Mouse (Mus musculus): ENCODE measurements around the gene Pfkfb2. TPM values are rescaled to one million over a fixed set of nuclear protein-coding genes. Genes with fewer than 3 reads are reported as not detected.

The Pfkfb2 gene
- total RNA-seq, 2 experiments from 2014 or later: 6.9 to 17.1 TPM

DNA sequence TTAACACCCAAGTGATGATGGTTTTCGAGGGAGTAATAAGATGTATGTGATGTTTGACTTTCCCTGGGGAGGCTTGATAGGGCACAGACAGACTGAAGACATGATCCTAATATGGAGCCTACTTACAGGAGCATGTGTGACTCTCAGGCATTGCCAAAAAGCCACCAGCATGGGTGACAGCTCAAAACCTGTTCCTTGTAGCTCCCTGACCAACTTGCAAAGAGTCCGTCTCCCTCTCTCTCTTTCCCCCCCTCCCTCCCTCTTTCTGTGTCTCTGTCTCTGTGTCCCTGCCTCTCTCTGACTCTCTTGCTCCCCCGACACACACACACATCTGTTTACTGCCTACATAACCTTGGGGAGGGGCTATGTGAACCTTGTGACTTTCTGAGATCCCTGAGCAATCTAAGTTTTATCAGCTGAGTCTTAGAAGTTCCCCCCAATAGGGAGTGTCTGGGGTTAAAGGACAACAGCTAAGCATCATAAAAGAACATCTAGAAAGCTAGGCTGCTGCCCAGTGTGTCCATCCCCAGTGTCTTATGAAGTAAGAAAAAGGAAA, 9.6 kb upstream of the Pfkfb2 start:
- ATAC-seq (replicated peaks; ENCODE audit: poor library complexity): no peak

DNA sequence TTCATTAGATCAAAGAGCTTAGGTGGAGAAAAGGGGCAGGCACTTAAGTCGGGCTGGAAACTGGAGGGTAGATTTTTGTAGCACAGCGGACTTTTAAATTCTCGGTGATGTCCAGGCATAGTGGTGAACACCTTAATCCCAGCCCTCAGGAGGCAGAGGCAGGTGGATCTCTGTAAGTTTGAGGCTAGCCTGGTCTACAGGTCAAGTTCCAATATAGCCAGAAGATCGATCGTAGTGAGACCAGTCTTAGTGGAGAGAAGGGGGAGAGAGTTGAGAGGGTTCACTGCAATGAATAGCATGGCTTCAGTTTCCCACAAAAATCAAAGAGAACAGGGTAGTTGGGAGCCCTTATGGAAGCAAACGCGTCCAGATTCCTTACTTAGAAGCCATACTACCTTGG, 8.9 kb upstream of the Pfkfb2 start:
- no peak for ATAC-seq (replicated peaks; ENCODE audit: poor library complexity)

DNA sequence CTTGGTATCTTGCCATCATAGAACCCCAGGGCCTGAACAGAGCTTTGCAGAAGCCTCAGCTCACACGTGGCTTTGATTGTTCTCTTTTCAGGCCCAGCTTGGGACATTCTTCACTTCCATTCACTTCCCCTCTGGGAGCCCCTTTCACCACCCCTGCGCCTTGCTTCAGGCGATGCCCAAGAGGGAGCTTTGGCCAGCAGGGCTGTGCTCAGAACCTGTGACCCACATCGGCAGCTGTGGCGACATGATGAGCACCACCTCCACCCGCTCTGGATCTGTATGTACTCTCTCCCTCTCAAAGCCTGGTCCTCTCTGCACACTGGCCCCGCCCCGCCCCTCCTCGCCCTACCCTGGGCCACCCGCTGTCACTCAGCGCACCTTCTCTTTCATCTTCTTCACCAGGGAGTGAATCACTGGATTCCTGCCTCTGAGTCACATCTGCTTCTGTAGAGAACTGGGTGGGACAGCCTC, 8.4 kb upstream of the Pfkfb2 start:
- no peak for ATAC-seq (replicated peaks; ENCODE audit: poor library complexity)

DNA sequence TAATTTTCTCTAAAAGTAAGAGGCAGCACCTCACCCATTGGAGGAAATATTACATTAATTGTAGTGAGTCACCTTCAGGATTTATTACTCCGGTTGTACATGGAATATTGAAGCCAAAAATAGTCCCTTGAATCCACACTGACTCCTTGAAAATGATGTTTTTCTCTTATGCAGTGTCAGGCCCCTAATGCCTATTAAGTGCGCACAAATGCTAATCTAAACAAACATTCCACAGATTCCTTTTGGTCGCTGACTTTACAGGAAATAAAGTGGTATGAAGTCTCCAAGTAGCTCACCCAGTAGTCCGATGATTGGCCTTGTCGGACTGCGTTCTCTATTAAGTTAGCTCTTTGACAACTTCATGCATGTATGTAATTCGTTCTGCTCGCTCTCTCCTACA, 5.8 kb upstream of the Pfkfb2 start:
- no peak for ATAC-seq (replicated peaks; ENCODE audit: poor library complexity)

DNA sequence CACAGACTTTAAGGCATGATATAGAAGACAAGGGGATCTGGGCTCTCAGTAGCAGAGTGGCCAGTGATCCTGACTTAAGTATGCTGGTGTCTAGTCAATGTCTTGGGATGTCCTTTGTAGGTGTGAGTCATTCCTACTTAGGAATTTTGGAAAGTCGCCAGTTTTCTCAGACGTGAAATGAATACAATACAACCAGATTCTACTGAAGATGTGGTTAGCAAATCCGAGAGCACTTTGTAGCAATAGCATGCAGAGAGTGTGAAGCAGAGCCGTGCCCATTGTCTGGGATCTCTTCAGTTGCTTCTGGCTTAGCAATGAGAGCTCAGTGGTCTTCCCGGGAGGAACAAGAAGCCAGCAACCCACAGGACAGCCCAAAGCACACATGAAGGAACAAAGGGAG, 5.4 kb upstream of the Pfkfb2 start:
- ATAC-seq (replicated peaks; ENCODE audit: poor library complexity): no peak

DNA sequence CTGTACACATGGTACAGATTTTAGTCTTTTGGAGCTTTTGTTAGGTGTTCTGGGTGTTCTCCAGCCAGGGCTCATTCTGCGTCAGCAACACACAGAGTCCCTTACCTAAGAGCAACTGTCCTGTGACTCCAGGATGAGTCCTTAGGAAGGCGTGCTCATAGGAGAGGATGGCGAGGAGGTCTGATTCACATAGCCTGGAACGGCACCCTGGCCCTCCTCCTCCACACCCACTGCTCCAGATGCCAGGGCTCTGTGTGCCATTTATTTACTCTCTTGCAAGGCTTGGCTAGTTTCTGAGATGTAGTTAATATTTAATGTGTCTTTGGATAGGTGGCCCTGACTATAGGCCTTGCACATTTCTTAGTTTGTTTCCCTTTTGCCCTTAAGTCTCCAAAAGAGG, 4.6 kb upstream of the Pfkfb2 start:
- ATAC-seq (replicated peaks; ENCODE audit: poor library complexity): no peak

DNA sequence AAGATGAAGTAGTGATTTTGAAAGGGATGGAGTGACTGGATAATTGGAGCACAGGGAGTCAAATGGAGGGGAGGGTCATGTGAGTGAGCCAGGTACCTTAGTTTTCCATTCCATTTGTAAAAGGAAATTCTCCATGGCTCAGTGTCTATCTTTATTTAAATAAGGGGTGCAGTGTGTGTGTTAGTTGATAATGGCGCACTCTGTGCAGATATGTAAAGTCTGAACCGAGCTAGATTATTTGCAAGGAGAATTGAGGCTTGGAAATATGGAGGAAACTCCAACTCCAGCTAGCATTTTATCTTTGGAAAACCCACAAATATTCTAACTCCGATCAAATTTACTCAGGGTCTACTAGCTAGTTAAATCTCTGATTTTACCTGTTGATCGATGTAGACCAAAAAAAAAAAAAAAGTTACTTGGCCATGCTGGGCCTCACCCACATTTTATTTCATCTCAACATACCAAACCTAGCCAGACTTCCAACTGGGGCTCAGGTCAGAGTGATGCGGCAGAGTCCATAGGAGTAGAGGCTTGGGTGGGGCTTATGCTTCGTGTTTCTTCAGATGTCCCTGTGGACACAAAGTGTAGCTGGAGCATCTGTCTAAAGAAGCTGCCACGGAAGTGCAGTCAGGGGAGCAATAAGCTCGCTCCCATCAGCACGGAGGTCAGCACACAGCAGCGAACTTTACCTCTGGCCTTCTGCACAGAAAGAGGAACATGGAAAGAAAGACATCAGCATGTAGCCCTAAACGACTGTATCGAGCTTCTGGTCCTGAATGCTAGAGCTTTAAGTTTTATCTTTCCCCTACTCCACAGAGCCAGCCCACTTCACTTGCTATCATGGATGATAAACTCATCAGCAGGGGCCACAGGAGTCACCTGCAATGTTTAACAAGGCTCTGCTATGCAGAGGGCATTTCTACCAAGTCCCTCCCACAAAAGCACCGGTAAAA, 3.9 kb upstream of the Pfkfb2 start:
- peak; percentile 48 for ATAC-seq (replicated peaks; ENCODE audit: poor library complexity)

DNA sequence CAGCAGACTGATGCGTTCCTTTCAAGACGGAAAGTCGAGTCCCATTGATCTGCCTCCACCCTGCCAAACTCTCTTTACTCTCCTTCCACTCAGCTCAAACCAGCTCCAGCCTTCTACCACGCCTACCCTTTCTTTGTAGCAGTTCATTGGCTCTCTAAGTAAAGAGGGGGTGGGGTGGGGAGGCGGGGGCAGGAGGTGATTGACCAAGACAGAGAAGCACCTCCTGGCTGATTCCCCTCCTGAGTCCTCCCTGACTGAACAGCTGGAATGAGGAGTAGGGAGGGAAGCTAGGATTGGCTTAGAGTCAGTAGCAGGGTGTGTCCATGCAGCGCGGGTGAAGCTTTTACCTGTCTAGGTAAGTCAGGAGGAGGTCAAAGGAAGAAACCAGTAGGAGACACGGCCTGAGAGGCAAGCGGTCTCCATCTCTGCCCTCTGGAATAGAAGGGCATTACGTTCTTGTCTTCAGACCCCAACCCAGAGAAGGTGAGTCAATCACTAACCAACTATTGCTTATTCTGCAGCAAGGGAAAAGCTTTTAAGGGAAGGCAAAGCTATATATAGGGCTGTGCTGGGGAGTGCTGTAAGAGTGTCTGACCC, 2.8 kb upstream of the Pfkfb2 start, which contains the start of gene AA986860:
TSS of gene AA986860 (plus strand) at position 236 of the 597 bp plus-strand sequence.
- peak; percentile 55 for ATAC-seq (replicated peaks; ENCODE audit: poor library complexity)

DNA sequence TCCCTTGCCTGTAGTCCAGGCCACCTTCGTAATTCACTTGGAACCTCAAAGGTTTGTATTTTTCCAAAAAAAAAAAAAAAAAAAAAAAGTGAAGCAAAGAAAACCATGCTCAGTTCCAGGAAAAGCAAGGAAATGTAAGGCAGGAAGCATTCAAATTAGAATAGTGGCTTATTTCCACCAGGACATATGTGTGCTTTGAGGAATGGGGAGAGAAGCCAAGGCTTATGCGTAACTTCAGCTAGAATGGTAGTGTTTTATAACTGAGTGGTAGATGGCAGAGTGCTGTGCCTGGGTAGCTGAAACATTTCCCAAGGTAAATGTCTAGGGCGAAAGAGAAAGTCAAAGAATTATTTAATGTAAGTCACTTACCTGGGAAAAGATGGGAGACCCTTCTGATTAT, 345 bp downstream of the Pfkfb2 start:
- no peak for ATAC-seq (replicated peaks; ENCODE audit: poor library complexity)

DNA sequence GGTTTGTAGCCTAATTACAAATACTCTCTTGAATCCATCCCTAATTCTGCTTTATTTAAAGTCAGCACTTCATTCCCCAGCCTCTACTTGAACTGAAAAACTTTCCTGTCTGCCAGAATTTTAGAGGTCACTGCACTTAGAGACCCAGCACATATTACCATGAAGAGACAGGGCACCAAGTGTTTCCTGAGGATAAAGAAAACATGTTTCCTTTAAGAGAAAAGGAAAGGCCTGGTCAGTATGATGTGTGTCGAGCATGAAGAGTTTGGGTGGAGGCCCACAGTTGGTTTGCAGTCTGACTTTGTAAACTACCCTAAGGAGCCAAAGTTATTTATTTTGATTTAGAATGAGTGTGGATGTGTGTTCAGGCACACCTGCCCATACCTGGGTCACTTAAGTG, 983 bp downstream of the Pfkfb2 start:
- no peak for ATAC-seq (replicated peaks; ENCODE audit: poor library complexity)

DNA sequence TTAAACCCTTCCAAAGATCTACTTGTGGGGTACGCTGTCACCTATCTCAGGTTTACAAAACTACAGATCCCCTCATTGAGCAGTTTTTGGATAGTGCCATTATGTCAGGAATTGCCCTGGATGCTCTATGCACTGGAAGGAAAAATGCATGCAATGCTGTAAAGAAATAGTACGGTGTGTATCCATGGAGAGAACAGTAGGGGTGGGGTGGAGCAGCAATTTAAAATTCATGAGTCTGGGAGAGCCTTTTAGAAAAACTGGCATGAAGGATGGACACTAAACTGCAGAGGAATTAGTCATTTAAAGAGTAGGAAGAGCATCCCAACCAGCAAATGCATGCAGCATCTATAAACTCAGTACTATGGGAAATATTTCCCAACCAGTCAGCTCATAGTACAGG, 2.7 kb downstream of the Pfkfb2 start:
- no peak for ATAC-seq (replicated peaks; ENCODE audit: poor library complexity)

DNA sequence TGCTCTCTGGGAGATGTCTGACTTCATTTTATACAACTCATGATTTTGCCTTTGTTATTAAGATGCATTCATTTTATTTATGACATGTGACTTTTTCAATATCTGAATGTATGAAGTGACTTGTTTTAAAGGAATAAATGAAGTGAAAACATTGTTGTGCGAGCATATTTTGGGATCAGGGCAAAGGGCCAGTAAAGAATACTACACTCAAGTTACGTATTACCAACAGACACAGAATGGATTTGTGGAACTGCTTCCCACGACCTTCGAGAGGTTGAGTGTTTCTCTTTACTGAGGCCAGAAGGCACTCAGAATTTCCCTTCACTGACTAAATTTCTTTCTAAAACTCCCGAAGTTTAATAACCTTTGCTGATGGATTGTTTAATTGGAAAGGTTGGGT, 4.8 kb downstream of the Pfkfb2 start:
- ATAC-seq (replicated peaks; ENCODE audit: poor library complexity): no peak

DNA sequence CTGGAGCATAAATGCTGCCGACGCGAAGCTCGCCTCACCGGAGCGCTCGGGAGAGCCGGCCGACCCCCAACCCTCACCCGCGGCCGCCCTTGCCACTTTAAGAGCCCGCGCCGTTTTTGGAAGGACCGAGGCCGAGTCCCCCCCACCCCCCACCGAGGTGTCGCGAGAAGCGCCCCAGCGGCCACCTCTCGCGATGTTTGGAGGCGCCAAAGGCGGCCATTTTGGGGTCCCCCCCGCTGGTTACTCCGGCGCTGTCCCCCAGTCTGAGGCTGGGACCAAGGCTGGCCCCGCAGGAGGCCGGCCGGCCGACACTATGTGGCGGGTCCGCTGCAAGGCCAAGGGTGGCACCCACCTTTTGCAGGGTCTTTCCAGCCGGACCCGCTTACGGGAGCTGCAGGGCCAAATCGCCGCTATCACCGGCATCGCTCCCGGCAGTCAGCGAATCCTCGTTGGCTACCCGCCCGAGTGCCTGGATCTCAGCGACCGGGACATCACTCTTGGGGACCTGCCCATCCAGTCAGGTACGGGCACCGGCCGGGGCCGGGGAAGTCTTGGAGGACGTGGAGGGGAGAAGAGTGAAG, 11.7 kb downstream of the Pfkfb2 start, which contains the start of gene Yod1:
TSS of gene Yod1 (plus strand) at position 37 of the 581 bp plus-strand sequence.
- peak; percentile 71 for ATAC-seq (replicated peaks; ENCODE audit: poor library complexity)

DNA sequence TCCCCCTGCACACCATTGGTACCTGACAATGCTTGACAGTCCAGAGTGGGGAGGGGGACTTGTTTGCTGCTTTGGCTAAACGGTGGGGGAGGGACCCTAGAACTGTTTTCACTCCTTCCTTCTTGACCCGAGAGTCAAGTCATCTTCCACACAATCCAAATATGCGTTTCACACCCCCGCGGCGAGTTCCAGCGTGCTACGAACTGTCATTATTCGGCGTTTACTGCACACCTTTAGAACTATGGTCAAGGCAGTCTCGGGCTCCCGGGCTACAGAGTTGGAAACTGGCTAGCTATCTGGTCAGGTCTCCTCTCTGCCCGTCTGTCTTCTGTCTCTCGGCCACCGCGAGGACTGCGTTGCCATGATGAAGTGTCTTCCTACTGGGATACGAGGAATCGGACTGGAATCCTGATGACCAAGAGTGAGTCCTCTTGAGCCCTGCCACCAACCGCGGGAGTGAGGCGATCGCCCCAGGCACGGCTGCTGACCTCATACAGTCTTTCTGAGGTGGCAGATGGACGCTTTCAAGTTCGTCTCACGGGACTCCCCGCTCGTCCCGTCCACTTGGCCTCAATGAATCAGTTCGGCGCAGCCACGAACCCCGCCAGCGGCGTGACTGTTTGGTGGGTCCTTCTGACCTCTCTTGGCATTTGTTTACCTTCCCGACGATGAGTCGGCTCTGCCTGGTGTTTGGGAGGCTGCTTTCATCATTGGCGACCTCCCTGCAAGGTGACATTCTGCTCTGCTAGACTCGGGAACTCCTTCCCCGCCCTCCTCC, 12.4 kb downstream of the Pfkfb2 start:
- peak; percentile 3; the same call in 1 of the 2 replicates for ATAC-seq (replicated peaks; ENCODE audit: poor library complexity)

DNA sequence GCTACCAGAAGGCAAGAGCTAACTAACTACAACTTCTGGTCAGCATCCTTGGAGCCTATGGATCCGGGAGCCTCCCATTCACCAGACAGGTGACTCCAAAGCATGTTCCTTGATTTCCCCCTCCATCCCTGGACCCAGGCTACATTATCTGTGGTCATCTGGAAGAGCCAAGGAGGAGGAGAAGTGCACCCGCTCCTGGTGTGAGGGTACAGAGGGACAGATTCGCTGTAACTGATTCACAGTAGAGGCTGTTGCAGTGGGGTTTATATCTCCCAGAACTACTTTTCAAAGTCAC, 12.9 kb downstream of the Pfkfb2 start:
- no peak for ATAC-seq (replicated peaks; ENCODE audit: poor library complexity)

DNA sequence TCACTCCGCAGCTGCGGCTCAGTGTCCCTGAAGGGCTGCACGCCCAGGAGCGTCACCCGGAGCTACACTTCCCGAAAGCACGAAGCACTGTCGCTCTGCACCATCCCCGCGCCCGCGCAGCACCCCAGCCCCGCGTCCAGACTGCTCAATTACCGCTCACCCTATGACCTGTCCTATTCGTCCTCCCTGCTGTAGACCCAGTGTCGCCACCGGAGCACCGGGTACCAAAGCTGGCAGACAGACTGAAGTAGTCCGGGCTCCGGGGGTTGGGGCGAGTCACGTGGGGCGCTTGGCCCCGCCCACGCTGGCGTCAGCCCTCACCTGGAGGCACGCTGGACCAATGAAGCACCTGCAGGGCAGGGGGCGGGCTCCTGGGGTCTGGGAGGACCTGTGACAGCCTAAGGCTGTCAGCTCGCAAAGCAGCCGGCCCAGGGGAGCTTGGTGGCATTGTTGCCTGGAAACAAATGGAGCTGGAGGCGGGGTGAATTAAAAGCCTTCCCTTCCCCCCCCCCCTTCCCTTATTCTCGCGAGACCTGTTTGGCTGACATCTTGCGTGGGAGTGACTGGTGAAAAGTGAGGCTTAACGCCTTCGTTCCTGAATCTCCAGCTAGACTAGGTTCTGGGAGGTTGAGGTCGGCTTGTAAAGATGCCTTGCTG, 13.4 kb downstream of the Pfkfb2 start, which contains the start of gene Gm29427:
TSS of gene Gm29427 (minus strand) at position 239 of the 657 bp plus-strand sequence.
- peak; percentile 63 for ATAC-seq (replicated peaks; ENCODE audit: poor library complexity)

DNA sequence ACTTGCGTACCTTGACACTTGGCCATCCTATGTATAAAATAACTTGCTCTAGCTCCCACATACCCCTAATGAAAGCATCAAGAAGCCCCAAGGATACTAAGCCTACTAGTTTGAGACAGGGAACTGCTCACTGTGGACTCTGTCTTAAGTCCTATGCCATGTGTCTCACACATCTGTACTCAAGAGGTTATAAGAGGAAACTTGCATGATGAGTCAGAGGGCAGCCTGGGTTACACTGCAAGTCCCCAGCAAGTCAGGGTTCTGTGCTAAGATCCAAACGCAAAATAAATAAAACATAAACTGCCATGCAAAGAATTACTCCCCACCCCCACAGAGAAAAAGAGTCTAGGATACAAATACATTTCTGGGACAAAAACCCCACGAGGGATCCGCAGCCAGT, 15.0 kb downstream of the Pfkfb2 start:
- ATAC-seq (replicated peaks; ENCODE audit: poor library complexity): no peak

DNA sequence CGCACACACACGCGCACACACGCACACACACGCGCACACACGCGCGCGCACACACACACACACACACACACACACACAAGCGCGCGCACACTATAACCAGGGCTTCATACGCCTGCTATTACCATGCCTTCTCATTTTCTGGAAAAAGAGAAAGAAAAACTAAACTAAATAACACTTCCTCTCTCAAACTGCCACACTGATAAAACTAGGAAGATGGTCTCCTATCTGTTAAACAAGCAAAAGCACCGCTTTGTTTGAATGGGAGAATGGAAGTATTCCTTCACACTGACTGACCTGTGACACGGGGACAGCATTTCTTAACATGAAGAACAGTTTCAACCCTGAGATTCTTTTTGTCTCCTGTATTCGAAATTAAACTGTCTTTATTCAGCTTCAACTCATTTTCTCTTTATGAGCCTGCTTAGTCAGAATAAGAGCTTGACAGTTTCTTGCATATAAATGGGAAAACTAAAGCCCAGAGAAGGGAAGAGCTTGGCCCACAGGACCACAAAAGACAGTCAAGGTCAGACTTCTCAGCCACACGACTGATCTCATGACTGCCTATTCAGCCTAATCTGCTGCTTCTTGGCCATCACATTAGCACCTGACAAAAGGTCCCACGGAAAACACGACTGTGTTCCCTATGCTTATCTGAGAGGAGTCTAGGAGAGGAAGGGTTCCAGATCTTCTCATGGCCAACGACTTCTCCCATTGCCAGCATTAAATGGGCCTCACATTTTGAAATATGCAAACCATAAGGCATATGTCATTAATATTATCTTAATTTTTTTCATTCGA, 18.6 kb downstream of the Pfkfb2 start:
- peak; percentile 21; the same call in 1 of the 2 replicates for ATAC-seq (replicated peaks; ENCODE audit: poor library complexity)

DNA sequence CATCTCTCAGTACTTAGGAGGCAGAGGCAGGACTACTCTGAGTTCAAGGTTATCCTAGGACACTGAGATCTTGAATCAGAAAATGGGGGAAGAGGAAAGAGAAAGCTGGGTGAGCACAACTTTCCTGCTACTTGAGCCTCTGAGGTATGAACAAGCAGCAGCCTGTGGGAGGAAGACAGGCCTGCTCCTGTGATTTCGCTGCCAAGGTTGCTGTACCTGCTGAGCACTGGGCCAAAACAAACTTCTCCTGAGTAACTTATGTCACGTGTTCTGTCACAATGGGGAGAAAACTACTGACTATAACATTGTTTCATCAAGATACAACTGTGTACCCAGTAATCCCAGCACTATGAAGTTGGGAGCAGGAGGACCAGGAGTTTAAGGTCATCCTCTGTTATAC, 25.4 kb downstream of the Pfkfb2 start:
- ATAC-seq (replicated peaks; ENCODE audit: poor library complexity): no peak
